15 mouse cellular contexts compared by ENCODE assay signal in the genomic region with DNA sequence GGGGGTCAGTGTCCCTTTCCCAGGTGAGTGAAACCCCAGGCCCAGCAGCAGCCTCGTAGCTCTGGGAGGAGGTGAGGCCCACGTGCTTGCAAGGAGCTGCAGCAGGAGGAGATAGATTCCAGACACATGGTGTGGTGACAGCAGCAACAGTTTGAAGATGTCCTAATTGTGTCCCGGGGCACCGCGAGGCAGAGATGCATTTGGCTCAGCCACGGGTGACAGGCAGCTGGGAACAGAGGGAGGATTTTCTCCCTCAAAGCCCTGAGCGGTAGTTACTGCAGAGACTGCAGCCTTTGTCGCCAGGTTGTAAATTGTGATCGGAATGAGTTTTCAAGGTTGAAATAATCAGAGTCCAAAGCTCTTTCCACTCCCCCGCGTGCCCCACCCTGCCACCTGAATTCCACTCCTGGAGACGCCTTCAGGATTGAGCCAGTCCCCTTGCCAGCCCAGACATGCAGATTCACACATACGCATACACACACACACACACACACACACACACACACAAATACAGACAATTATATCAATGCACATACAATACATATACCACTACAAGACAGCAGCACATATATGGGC.
DNase-seq lines count a peak whose midpoint lies in the region; ATAC-seq and TF ChIP-seq lines count a peak whose summit lies in the region.
"Had no signal": no experiment of that assay in that cellular context is flagged by ENCODE, and none has a peak within 500 bp of the region (broad histone marks: within the 10 kb centered on the region; RNA-seq: fewer than 3 reads in every experiment).

No protein-coding gene starts in this region.

- no peaks in the 10 kb centered on the region for H3K27me3 ChIP-seq in forebrain, postnatal 0 days (ENCODE audit: insufficient read depth, low read length)
- 0 out of 2 replicates have a peak, but pooled peaks cover 10% of the 10 kb centered on the region for H3K27me3 ChIP-seq in forebrain, embryonic 13.5 days
- 0 out of 2 replicates have a peak, but pooled peaks cover 7% of the 10 kb centered on the region for H3K27me3 ChIP-seq in neural tube, embryonic 13.5 days

- H3K9me3 ChIP-seq in forebrain, postnatal 0 days (ENCODE audit: low read length), result no peaks in the 10 kb centered on the region
- H3K9me3 ChIP-seq in forebrain, embryonic 13.5 days (replicated peaks), result no peaks in the 10 kb centered on the region
- no peaks in the 10 kb centered on the region for H3K9me3 ChIP-seq in neural tube, embryonic 13.5 days

- no peak overlapping the region for H3K4me2 ChIP-seq in forebrain, postnatal 0 days (ENCODE audit: low read depth)
- no peak overlapping the region for H3K4me2 ChIP-seq in forebrain, embryonic 13.5 days
- no peak overlapping the region for H3K4me2 ChIP-seq in neural tube, embryonic 13.5 days
- H3K4me2 ChIP-seq: lung, embryonic 14.5 days had no signal

- H3K4me3 ChIP-seq in forebrain, postnatal 0 days (ENCODE audit: low read depth, low read length), result no peak overlapping the region
- H3K4me3 ChIP-seq in forebrain, embryonic 13.5 days, result no peak overlapping the region
- H3K4me3 ChIP-seq in neural tube, embryonic 13.5 days, result no peak overlapping the region

- DNase-seq in forebrain, postnatal 0 days, result no peak
- no peak for DNase-seq in neural tube, embryonic 10.5 days (ENCODE audit: extremely low spot score, low spot score)
- DNase-seq in large intestine, adult 2 months (ENCODE audit: low read depth, low spot score), result peak; percentile 62
- no peak for DNase-seq in urinary bladder, postnatal 14 days (ENCODE audit: low spot score)
- no peak for DNase-seq in urinary bladder, adult 18-20 months (ENCODE audit: low spot score in 2 of 2)
- no peak for DNase-seq in thymus, postnatal 10 days (ENCODE audit: low spot score in 2 of 2)
- DNase-seq: cerebellum, adult 9-10 months; heart, adult 18-20 months; kidney, postnatal 25 days; lung, embryonic 14.5 days; right cerebral cortex, postnatal 14 days had no signal

- no peaks in the 10 kb centered on the region for H3K4me1 ChIP-seq in forebrain, postnatal 0 days (ENCODE audit: insufficient read depth)
- H3K4me1 ChIP-seq in forebrain, embryonic 13.5 days, result peaks cover 10% of the 10 kb centered on the region
- peaks cover 36% of the 10 kb centered on the region for H3K4me1 ChIP-seq in neural tube, embryonic 13.5 days (replicated peaks)

- TF ChIP-seq CTCF in forebrain, postnatal 0 days (IDR thresholded peaks at IDR 0.05; ENCODE audit: low read depth), result no peak

- no peaks in the 10 kb centered on the region for H3K36me3 ChIP-seq in forebrain, postnatal 0 days (ENCODE audit: insufficient read depth)
- no peaks in the 10 kb centered on the region for H3K36me3 ChIP-seq in forebrain, embryonic 13.5 days (ENCODE audit: poor library complexity, severe bottlenecking)
- H3K36me3 ChIP-seq in neural tube, embryonic 13.5 days, result no peaks in the 10 kb centered on the region

- no peak overlapping the region for H3K27ac ChIP-seq in forebrain, postnatal 0 days (ENCODE audit: low read depth, low read length)
- no peak overlapping the region for H3K27ac ChIP-seq in forebrain, embryonic 13.5 days
- H3K27ac ChIP-seq in neural tube, embryonic 13.5 days (replicated peaks), result peak overlapping the region; percentile 62; the same call in 1 of the 2 replicates
- H3K27ac ChIP-seq: macrophage had no signal

- 47% methylated on average over 13 of the region's 13 CpGs for WGBS in forebrain, postnatal 0 days
- WGBS in forebrain, embryonic 13.5 days, result 51% methylated on average over 13 of the region's 13 CpGs
- 28% methylated on average over 13 of the region's 13 CpGs for WGBS in neural tube, embryonic 13.5 days
- 17% methylated on average over 13 of the region's 13 CpGs for whole genome bisulfite sequencing in large intestine, adult 2 months

- H3K9ac ChIP-seq in forebrain, postnatal 0 days, result no peak overlapping the region
- no peak overlapping the region for H3K9ac ChIP-seq in forebrain, embryonic 13.5 days
- 0 out of 2 replicates have a peak overlapping the region, but pooled peaks have one; percentile 12 for H3K9ac ChIP-seq in neural tube, embryonic 13.5 days
- H3K9ac ChIP-seq: lung, embryonic 14.5 days had no signal

- peak; percentile 25; the same call in 1 of the 2 replicates for ATAC-seq in forebrain, postnatal 0 days
- no peak for ATAC-seq in forebrain, embryonic 13.5 days
- ATAC-seq in neural tube, embryonic 13.5 days (ENCODE audit: low read depth), result no peak
- ATAC-seq: inflammation-experienced regulatory T-cells, adult 6 months had no signal
